Mouse (Mus musculus): ENCODE data around the gene Atxn7l2. TPM values are rescaled to one million over a fixed set of nuclear protein-coding genes. Genes with fewer than 3 reads are reported as not detected.

Gene Atxn7l2
- polyA plus RNA-seq, 1 experiment from 2014 or later: 18.7 TPM

- Histone ChIP-seq H3K27ac (ENCODE audit: low read length) (no peak overlapping the region), H3K4me2 (replicated peaks; ENCODE audit: low read depth, low read length) (no peak overlapping the region), H3K9ac (replicated peaks; ENCODE audit: low read length) (no peak overlapping the region), H3K27me3 (ENCODE audit: insufficient read depth, low read length) (no peaks in the 10 kb centered on the region), H3K36me3 (ENCODE audit: insufficient read depth, low read length) (peaks cover 35% of the 10 kb centered on the region), H3K4me3 (ENCODE audit: low read length) (no peak overlapping the region), H3K9me3 (ENCODE audit: low read length) (no peaks in the 10 kb centered on the region), H3K4me1 (ENCODE audit: insufficient read depth, low read length) (peaks cover 23% of the 10 kb centered on the region)
- 77% methylated on average over 15 of the region's 15 CpGs for WGBS
- no peak for ATAC-seq (ENCODE audit: low FRiP score, low TSS enrichment)
Measured at GRCm38 (mm10) chr3:108206731-108207375, 3.9 kb downstream of the Atxn7l2 start.

GRCm38 (mm10) chr3:108205601-108206000, 5.1 kb downstream of the Atxn7l2 start:
- Histone ChIP-seq H3K9ac (replicated peaks; ENCODE audit: low read length) (no peak overlapping the region), H3K9me3 (ENCODE audit: low read length) (no peaks in the 10 kb centered on the region), H3K4me1 (ENCODE audit: insufficient read depth, low read length) (peaks cover 25% of the 10 kb centered on the region), H3K27ac (ENCODE audit: low read length) (no peak overlapping the region), H3K36me3 (ENCODE audit: insufficient read depth, low read length) (peaks cover 35% of the 10 kb centered on the region), H3K4me3 (ENCODE audit: low read length) (no peak overlapping the region), H3K4me2 (replicated peaks; ENCODE audit: low read depth, low read length) (no peak overlapping the region), H3K27me3 (ENCODE audit: insufficient read depth, low read length) (no peaks in the 10 kb centered on the region)
- WGBS: 89% methylated on average over 8 of the region's 8 CpGs
- ATAC-seq (ENCODE audit: low FRiP score, low TSS enrichment): no peak

GRCm38 (mm10) chr3:108204470-108204869, 6.3 kb downstream of the Atxn7l2 start:
- H3K4me1 ChIP-seq (ENCODE audit: insufficient read depth, low read length): peaks cover 28% of the 10 kb centered on the region
- H3K9ac ChIP-seq (replicated peaks; ENCODE audit: low read length): no peak overlapping the region
- no peak overlapping the region for H3K4me3 ChIP-seq (ENCODE audit: low read length)
- H3K27ac ChIP-seq (ENCODE audit: low read length): no peak overlapping the region
- H3K27me3 ChIP-seq (ENCODE audit: insufficient read depth, low read length): no peaks in the 10 kb centered on the region
- H3K9me3 ChIP-seq (ENCODE audit: low read length): no peaks in the 10 kb centered on the region
- ATAC-seq (ENCODE audit: low FRiP score, low TSS enrichment): no peak
- H3K4me2 ChIP-seq (replicated peaks; ENCODE audit: low read depth, low read length): no peak overlapping the region
- peaks cover 35% of the 10 kb centered on the region for H3K36me3 ChIP-seq (ENCODE audit: insufficient read depth, low read length)
- WGBS: 83% methylated on average over 11 of the region's 11 CpGs

- Histone ChIP-seq H3K27ac (ENCODE audit: low read length) (no peak overlapping the region), H3K4me2 (replicated peaks; ENCODE audit: low read depth, low read length) (no peak overlapping the region), H3K4me3 (ENCODE audit: low read length) (no peak overlapping the region), H3K9me3 (ENCODE audit: low read length) (no peaks in the 10 kb centered on the region), H3K27me3 (ENCODE audit: insufficient read depth, low read length) (no peaks in the 10 kb centered on the region), H3K36me3 (ENCODE audit: insufficient read depth, low read length) (peaks cover 35% of the 10 kb centered on the region), H3K4me1 (ENCODE audit: insufficient read depth, low read length) (peaks cover 23% of the 10 kb centered on the region), H3K9ac (replicated peaks; ENCODE audit: low read length) (no peak overlapping the region)
- ATAC-seq (ENCODE audit: low FRiP score, low TSS enrichment): no peak
- WGBS: 77% methylated on average over 11 of the region's 11 CpGs
Measured at GRCm38 (mm10) chr3:108203621-108204325, 7.0 kb downstream of the Atxn7l2 start.

DNA sequence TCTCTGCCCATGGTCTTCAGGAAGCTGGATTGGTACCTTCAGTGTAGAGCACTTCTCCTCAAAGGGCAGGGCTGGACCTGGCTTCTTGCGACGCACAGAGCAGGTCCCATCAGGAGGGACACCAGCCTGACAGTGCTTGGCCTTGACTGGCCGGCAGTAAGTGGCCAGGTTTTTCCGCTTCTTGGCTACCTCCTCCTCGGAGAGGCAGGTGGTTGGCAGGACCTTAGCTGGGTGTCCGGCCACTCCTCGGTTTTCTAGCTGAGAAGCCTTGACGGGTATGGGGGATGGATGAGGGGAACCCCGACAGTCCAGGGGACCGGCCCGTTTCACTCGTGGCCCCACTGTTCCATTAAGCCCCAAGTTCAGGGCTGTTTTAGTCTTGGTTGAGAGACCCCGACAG, 7.5 kb downstream of the Atxn7l2 start:
- H3K9ac ChIP-seq (replicated peaks; ENCODE audit: low read length): no peak overlapping the region
- H3K4me3 ChIP-seq (ENCODE audit: low read length): no peak overlapping the region
- H3K4me2 ChIP-seq (replicated peaks; ENCODE audit: low read depth, low read length): no peak overlapping the region
- no peaks in the 10 kb centered on the region for H3K9me3 ChIP-seq (ENCODE audit: low read length)
- peaks cover 35% of the 10 kb centered on the region for H3K36me3 ChIP-seq (ENCODE audit: insufficient read depth, low read length)
- no peak overlapping the region for H3K27ac ChIP-seq (ENCODE audit: low read length)
- no peaks in the 10 kb centered on the region for H3K27me3 ChIP-seq (ENCODE audit: insufficient read depth, low read length)
- no peak for ATAC-seq (ENCODE audit: low FRiP score, low TSS enrichment)
- WGBS: 92% methylated on average over 13 of the region's 13 CpGs
- H3K4me1 ChIP-seq (ENCODE audit: insufficient read depth, low read length): peaks cover 18% of the 10 kb centered on the region

GRCm38 (mm10) chr3:108202506-108202905, 8.2 kb downstream of the Atxn7l2 start:
- Histone ChIP-seq H3K4me3 (ENCODE audit: low read length) (no peak overlapping the region), H3K27ac (ENCODE audit: low read length) (no peak overlapping the region), H3K4me1 (ENCODE audit: insufficient read depth, low read length) (peaks cover 19% of the 10 kb centered on the region), H3K36me3 (ENCODE audit: insufficient read depth, low read length) (peaks cover 35% of the 10 kb centered on the region), H3K9me3 (ENCODE audit: low read length) (no peaks in the 10 kb centered on the region), H3K27me3 (ENCODE audit: insufficient read depth, low read length) (no peaks in the 10 kb centered on the region), H3K9ac (replicated peaks; ENCODE audit: low read length) (no peak overlapping the region), H3K4me2 (replicated peaks; ENCODE audit: low read depth, low read length) (no peak overlapping the region)
- no peak for ATAC-seq (ENCODE audit: low FRiP score, low TSS enrichment)

- Histone ChIP-seq H3K4me3 (ENCODE audit: low read length) (peak within 1 kb of the TSS; percentile 73), H3K36me3 (ENCODE audit: insufficient read depth, low read length) (peaks cover 19% of the 10 kb centered on the region), H3K9ac (replicated peaks; ENCODE audit: low read length) (peak within 1 kb of the TSS; percentile 76), H3K27me3 (ENCODE audit: insufficient read depth, low read length) (no peaks in the 10 kb centered on the region), H3K4me2 (replicated peaks; ENCODE audit: low read depth, low read length) (peak within 1 kb of the TSS; percentile 71), H3K27ac (ENCODE audit: low read length) (peak within 1 kb of the TSS; percentile 92), H3K9me3 (ENCODE audit: low read length) (no peaks in the 10 kb centered on the region), H3K4me1 (ENCODE audit: insufficient read depth, low read length) (peaks cover 34% of the 10 kb centered on the region)
- peak; percentile 92 for ATAC-seq (ENCODE audit: low FRiP score, low TSS enrichment)
- 2% methylated on average over 44 of the region's 44 CpGs for WGBS
Measured at GRCm38 (mm10) chr3:108200329-108201323, 10.1 kb downstream of the Atxn7l2 start, which contains the start of gene Cyb561d1. Gene Cyb561d1 (minus strand): TSS chr3:108201212.

DNA sequence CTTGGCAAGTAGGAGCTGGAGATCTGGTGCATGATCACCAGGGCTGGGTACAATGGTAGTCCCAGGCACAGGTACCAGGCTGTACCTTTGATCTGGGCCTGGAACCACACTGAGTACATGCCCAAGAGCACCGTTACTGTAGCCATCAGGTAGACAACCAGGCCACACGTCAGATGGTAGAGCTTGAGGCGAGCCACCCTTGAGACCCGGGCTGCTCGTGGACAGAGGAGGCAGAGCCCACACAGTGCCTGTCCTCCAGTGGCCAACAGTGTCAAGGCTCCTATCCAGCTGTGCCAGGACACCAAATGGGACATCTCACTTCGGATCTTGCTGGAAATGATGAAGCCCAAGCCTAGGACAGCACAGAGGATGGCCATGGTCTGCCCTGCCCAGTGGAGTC, 11.5 kb downstream of the Atxn7l2 start:
- Histone ChIP-seq H3K27me3 (ENCODE audit: insufficient read depth, low read length) (no peaks in the 10 kb centered on the region), H3K36me3 (ENCODE audit: insufficient read depth, low read length) (peaks cover 10% of the 10 kb centered on the region; the same call in 1 of the 2 replicates), H3K4me1 (ENCODE audit: insufficient read depth, low read length) (peaks cover 42% of the 10 kb centered on the region), H3K27ac (ENCODE audit: low read length) (no peak overlapping the region), H3K9ac (replicated peaks; ENCODE audit: low read length) (no peak overlapping the region), H3K4me3 (ENCODE audit: low read length) (no peak overlapping the region), H3K9me3 (ENCODE audit: low read length) (no peaks in the 10 kb centered on the region), H3K4me2 (replicated peaks; ENCODE audit: low read depth, low read length) (no peak overlapping the region)
- 88% methylated on average over 6 of the region's 6 CpGs for WGBS
- ATAC-seq (ENCODE audit: low FRiP score, low TSS enrichment): no peak

DNA sequence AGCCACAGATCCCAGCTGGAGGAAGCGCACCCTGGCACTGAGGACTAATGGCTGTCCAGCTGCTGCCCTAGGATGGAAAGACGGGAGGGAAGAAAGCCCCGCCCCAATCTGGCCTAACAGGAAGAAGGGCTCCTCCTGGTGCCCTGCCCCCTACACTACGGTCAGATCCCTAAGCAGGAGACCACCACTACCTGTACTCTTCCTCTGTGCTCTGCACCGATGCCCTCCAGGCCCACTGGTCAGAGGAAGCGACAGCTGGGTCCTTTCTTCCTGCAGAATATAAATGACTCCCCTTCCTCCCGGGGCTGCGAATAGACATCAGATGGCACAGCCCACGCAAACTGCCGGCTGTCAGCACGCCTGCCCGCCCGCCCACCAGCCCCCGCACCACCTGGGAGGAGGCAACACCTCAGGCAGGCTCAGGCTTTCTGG, 13.7 kb downstream of the Atxn7l2 start:
- Histone ChIP-seq H3K36me3 (ENCODE audit: insufficient read depth, low read length) (no peaks in the 10 kb centered on the region), H3K27me3 (ENCODE audit: insufficient read depth, low read length) (no peaks in the 10 kb centered on the region), H3K9ac (replicated peaks; ENCODE audit: low read length) (peak overlapping the region; percentile 53), H3K4me2 (replicated peaks; ENCODE audit: low read depth, low read length) (peak overlapping the region; percentile 48), H3K27ac (ENCODE audit: low read length) (peak overlapping the region; percentile 61), H3K9me3 (ENCODE audit: low read length) (no peaks in the 10 kb centered on the region), H3K4me1 (ENCODE audit: insufficient read depth, low read length) (peaks cover 42% of the 10 kb centered on the region), H3K4me3 (ENCODE audit: low read length) (peak overlapping the region; percentile 11; the same call in 1 of the 2 replicates)
- 4% methylated on average over 14 of the region's 14 CpGs for WGBS
- ATAC-seq (ENCODE audit: low FRiP score, low TSS enrichment): peak; percentile 59

Measured in kidney, embryonic 16.5 days (tissue).